ENCODE assay signal across 27 mouse cellular contexts in genomic region chr14:35179076-35179475, GRCm38 (mm10).
"Had no signal": no experiment of that assay in that cellular context is flagged by ENCODE, and none has a peak within 500 bp of the region (broad histone marks: within the 10 kb centered on the region; RNA-seq: fewer than 3 reads in every experiment).

No protein-coding gene starts in this region.

- H3K4me1 ChIP-seq: heart, embryonic 12.5 days; hindbrain, embryonic 10.5 days; hindbrain, embryonic 12.5 days; intestine, embryonic 15.5 days; limb, embryonic 10.5 days; limb, embryonic 12.5 days; liver, embryonic 13.5 days; liver, embryonic 15.5 days had no signal

- H3K27me3 ChIP-seq: heart, embryonic 12.5 days; hindbrain, embryonic 12.5 days; intestine, embryonic 15.5 days; limb, embryonic 12.5 days; liver, embryonic 13.5 days; liver, embryonic 15.5 days had no signal

- DNase-seq: gastrocnemius, postnatal 10 days; gastrocnemius, postnatal 25 days; heart, adult 2 months; heart, postnatal 10 days; heart, postnatal 4 days; kidney, adult 18-20 months; kidney, adult 8-10 months; kidney, postnatal 10 days; kidney, postnatal 25 days; kidney, postnatal 4 days; liver; liver, embryonic 13.5 days; liver, postnatal 0 days had no signal

- H3K27ac ChIP-seq: heart, adult 2 months; hindbrain, embryonic 10.5 days; hindbrain, embryonic 12.5 days; hindbrain, embryonic 14.5 days; intestine, embryonic 15.5 days; layer of hippocampus, adult 2 months; left cerebral cortex, adult 2 months; limb, embryonic 10.5 days; limb, embryonic 12.5 days; liver, embryonic 13.5 days; liver, embryonic 15.5 days had no signal

- H3K9me3 ChIP-seq: heart, embryonic 12.5 days; hindbrain, embryonic 10.5 days; hindbrain, embryonic 12.5 days; intestine, embryonic 15.5 days; limb, embryonic 10.5 days; limb, embryonic 12.5 days; liver, embryonic 13.5 days; liver, embryonic 15.5 days had no signal

- H3K4me2 ChIP-seq: heart, embryonic 12.5 days; hindbrain, embryonic 12.5 days; hindbrain, embryonic 14.5 days; intestine, embryonic 15.5 days; limb, embryonic 12.5 days; liver, embryonic 11.5 days; liver, embryonic 13.5 days; liver, embryonic 15.5 days had no signal

- H3K36me3 ChIP-seq: heart, embryonic 12.5 days; hindbrain, embryonic 10.5 days; hindbrain, embryonic 12.5 days; intestine, embryonic 15.5 days; limb, embryonic 10.5 days; limb, embryonic 12.5 days; liver, embryonic 13.5 days; liver, embryonic 15.5 days had no signal

- ATAC-seq: hindbrain, embryonic 16.5 days; inflammation-experienced regulatory T-cells, adult 6 months; intestine, embryonic 15.5 days; intestine, postnatal 0 days; liver, postnatal 0 days had no signal

- H3K9ac ChIP-seq: heart, embryonic 12.5 days; hindbrain, embryonic 12.5 days; hindbrain, embryonic 14.5 days; intestine, embryonic 15.5 days; limb, embryonic 12.5 days; liver, embryonic 13.5 days; liver, embryonic 15.5 days; liver, postnatal 0 days had no signal

- H3K4me3 ChIP-seq: heart, adult 2 months; heart, embryonic 12.5 days; hindbrain, embryonic 10.5 days; hindbrain, embryonic 12.5 days; intestine, embryonic 15.5 days; layer of hippocampus, adult 2 months; left cerebral cortex, adult 2 months; limb, embryonic 10.5 days; limb, embryonic 12.5 days; liver, embryonic 13.5 days; liver, embryonic 15.5 days had no signal
